Mouse (Mus musculus) lung, embryonic 16.5 days (tissue): Measurements from ENCODE around the gene Spcs3. TPM values are rescaled to one million over a fixed set of nuclear protein-coding genes. Genes with fewer than 3 reads are reported as not detected.

Experiments used
- ATAC-seq: fragments of 200-750 bp; cut with Nextera tagmentation; 2 replicates; pipeline ENCODE4 v1.8.0; 2017; ENCODE audit warnings: low read depth, mild to moderate bottlenecking, moderate library complexity
- H3K27ac ChIP-seq: fragments of 300-500 bp; sonication (generic); 2 replicates; pipeline ENCODE4 v1.5.1; 2014; ENCODE audit warnings: mild to moderate bottlenecking, control low read depth, low read length
- H3K27me3 ChIP-seq: fragments of 300-500 bp; sonication (generic); 2 replicates; pipeline ENCODE4 v1.6.1; 2014; ENCODE audit warnings: low read depth, low read length, mixed read lengths; ENCODE audit not compliant: control insufficient read depth, insufficient read depth
- H3K36me3 ChIP-seq: fragments of 300-500 bp; sonication (generic); 2 replicates; pipeline ENCODE4 v1.6.1; 2014; ENCODE audit warnings: low read length; ENCODE audit not compliant: control insufficient read depth, insufficient read depth
- H3K4me1 ChIP-seq: fragments of 300-500 bp; sonication (generic); replicated peaks from 2 replicates; pipeline ENCODE4 v1.6.1; 2014; ENCODE audit warnings: low read length, mixed read lengths; ENCODE audit not compliant: control insufficient read depth, insufficient read depth
- H3K4me2 ChIP-seq: fragments of 300-500 bp; sonication (generic); 2 replicates; pipeline ENCODE4 v1.6.1; 2014; ENCODE audit warnings: low read depth, low read length, control low read depth
- H3K4me3 ChIP-seq: fragments of 300-500 bp; sonication (generic); 2 replicates; pipeline ENCODE4 v1.5.1; 2014; ENCODE audit warnings: mild to moderate bottlenecking, low read length, control low read depth
- H3K9ac ChIP-seq: fragments of 300-500 bp; sonication (generic); 2 replicates; pipeline ENCODE4 v1.6.1; 2014; ENCODE audit warnings: low read length, control low read depth
- H3K9me3 ChIP-seq: fragments of 300-500 bp; sonication (generic); 2 replicates; pipeline ENCODE4 v1.6.1; 2016; ENCODE audit warnings: low read length; ENCODE audit not compliant: control insufficient read depth
- WGBS: fragments of 180-500 bp; shearing (Covaris S2); extraction: QIAGEN DNeasy Blood & Tissue Kit; methylation state at CpG from one replicate; pipeline ENCODE4 v1.1.7; 2014; 5-methylcytosine and 5-hydroxymethylcytosine counted together
- polyA plus RNA-seq: library from polyadenylated mRNA; unstranded; fragments of >200 nt; fragmentation: Nextera tagmentation; extraction: Ambion mirVana; gene quantifications from 2 replicates; pipeline ENCODE4 v1.2.1, GENCODE M21; 2015

Gene Spcs3
- polyA plus RNA-seq = 84.4 and 86.8 TPM in 2 replicates

GRCm38 (mm10) chr8:54529382-54530296 is at the start of gene Spcs3, which contains the start of gene Asb5:
TSS of gene Spcs3 (minus strand) at chr8:54529998.
TSS of gene Asb5 (plus strand) at chr8:54529580.
- WGBS = under 1% methylated on average over 71 of the region's 89 CpGs
- peaks cover 10% of the 10 kb centered on the region for H3K36me3 ChIP-seq
- peak within 1 kb of the TSS; percentile 61 for H3K27ac ChIP-seq
- ATAC-seq = peak; percentile 98
- H3K27me3 ChIP-seq = no peaks in the 10 kb centered on the region
- peak within 1 kb of the TSS; percentile 74 for H3K9ac ChIP-seq
- no peaks in the 10 kb centered on the region for H3K9me3 ChIP-seq
- H3K4me3 ChIP-seq = peak within 1 kb of the TSS; percentile 66
- H3K4me2 ChIP-seq = peak within 1 kb of the TSS; percentile 70
- H3K4me1 ChIP-seq = peaks cover 16% of the 10 kb centered on the region

GRCm38 (mm10) chr8:54570618-54571609 is 41.1 kb upstream of the Spcs3 start:
- 0 out of 2 replicates have a peak overlapping the region, but pooled peaks have one; percentile 12 for H3K4me2 ChIP-seq
- H3K4me1 ChIP-seq = peaks cover 5% of the 10 kb centered on the region; the same call in 1 of the 2 replicates
- 39% methylated on average over 15 of the region's 15 CpGs for WGBS
- H3K27ac ChIP-seq = peak overlapping the region; percentile 25; the same call in 1 of the 2 replicates
- no peaks in the 10 kb centered on the region for H3K27me3 ChIP-seq
- no peak overlapping the region for H3K4me3 ChIP-seq
- peak; percentile 71 for ATAC-seq
- no peaks in the 10 kb centered on the region for H3K36me3 ChIP-seq
- H3K9ac ChIP-seq = no peak overlapping the region
- H3K9me3 ChIP-seq = no peaks in the 10 kb centered on the region

GRCm38 (mm10) chr8:54567168-54567567 is 37.4 kb upstream of the Spcs3 start:
- ATAC-seq = peak; percentile 71
- WGBS = 35% methylated on average over 2 of the region's 2 CpGs
- Histone ChIP-seq H3K27me3 (no peaks in the 10 kb centered on the region), H3K4me3 (no peak overlapping the region), H3K9ac (no peak overlapping the region), H3K36me3 (no peaks in the 10 kb centered on the region), H3K27ac (no peak overlapping the region), H3K4me1 (peaks cover 5% of the 10 kb centered on the region; the same call in 1 of the 2 replicates), H3K9me3 (no peaks in the 10 kb centered on the region), H3K4me2 (no peak overlapping the region)

- WGBS = 79% methylated on average over 7 of the region's 7 CpGs
- no peak overlapping the region for H3K27ac ChIP-seq
- no peak for ATAC-seq
- no peak overlapping the region for H3K4me2 ChIP-seq
- no peak overlapping the region for H3K9ac ChIP-seq
- no peaks in the 10 kb centered on the region for H3K4me1 ChIP-seq
- no peaks in the 10 kb centered on the region for H3K27me3 ChIP-seq
- no peak overlapping the region for H3K4me3 ChIP-seq
- no peaks in the 10 kb centered on the region for H3K9me3 ChIP-seq
- no peaks in the 10 kb centered on the region for H3K36me3 ChIP-seq
These were observed 35.9 kb upstream of the Spcs3 start for GRCm38 (mm10) chr8:54565603-54566260.

GRCm38 (mm10) chr8:54565181-54565580 is 35.4 kb upstream of the Spcs3 start:
- Histone ChIP-seq H3K27me3 (no peaks in the 10 kb centered on the region), H3K4me3 (no peak overlapping the region), H3K9me3 (no peaks in the 10 kb centered on the region), H3K27ac (no peak overlapping the region), H3K36me3 (no peaks in the 10 kb centered on the region), H3K9ac (no peak overlapping the region), H3K4me1 (no peaks in the 10 kb centered on the region), H3K4me2 (no peak overlapping the region)
- WGBS = 67% methylated on average over 1 of the region's 1 CpGs
- no peak for ATAC-seq

GRCm38 (mm10) chr8:54562137-54562536 is 32.3 kb upstream of the Spcs3 start:
- H3K36me3 ChIP-seq = no peaks in the 10 kb centered on the region
- no peak overlapping the region for H3K27ac ChIP-seq
- H3K4me1 ChIP-seq = no peaks in the 10 kb centered on the region
- H3K27me3 ChIP-seq = no peaks in the 10 kb centered on the region
- 36% methylated on average over 4 of the region's 4 CpGs for WGBS
- no peak overlapping the region for H3K9ac ChIP-seq
- H3K9me3 ChIP-seq = no peaks in the 10 kb centered on the region
- no peak overlapping the region for H3K4me3 ChIP-seq
- no peak overlapping the region for H3K4me2 ChIP-seq
- no peak for ATAC-seq

GRCm38 (mm10) chr8:54554921-54555320 is 25.1 kb upstream of the Spcs3 start:
- 74% methylated on average over 2 of the region's 2 CpGs for WGBS
- Histone ChIP-seq H3K9me3 (no peaks in the 10 kb centered on the region), H3K9ac (no peak overlapping the region), H3K27me3 (no peaks in the 10 kb centered on the region), H3K4me3 (no peak overlapping the region), H3K27ac (no peak overlapping the region), H3K4me2 (no peak overlapping the region), H3K4me1 (no peaks in the 10 kb centered on the region), H3K36me3 (no peaks in the 10 kb centered on the region)
- no peak for ATAC-seq

- no peak overlapping the region for H3K9ac ChIP-seq
- no peaks in the 10 kb centered on the region for H3K4me1 ChIP-seq
- no peak overlapping the region for H3K4me3 ChIP-seq
- no peaks in the 10 kb centered on the region for H3K9me3 ChIP-seq
- H3K27ac ChIP-seq = no peak overlapping the region
- H3K27me3 ChIP-seq = no peaks in the 10 kb centered on the region
- no peaks in the 10 kb centered on the region for H3K36me3 ChIP-seq
- ATAC-seq = no peak
- no peak overlapping the region for H3K4me2 ChIP-seq
- 87% methylated on average over 12 of the region's 12 CpGs for WGBS
These were observed 20.3 kb upstream of the Spcs3 start for GRCm38 (mm10) chr8:54550026-54550574.
